Mouse (Mus musculus): ENCODE data around the gene S100a1. TPM values are rescaled to one million over a fixed set of nuclear protein-coding genes. Genes with fewer than 3 reads are reported as not detected.

Gene S100a1
- total RNA-seq, 1 experiment from 2014 or later = 108 TPM

- DNase-seq = peak; percentile 47
Measured at GRCm38 (mm10) chr3:90465081-90465685, 49.0 kb downstream of the S100a1 start.

- DNase-seq = peak; percentile 67
Measured at GRCm38 (mm10) chr3:90464552-90465080, 49.6 kb downstream of the S100a1 start.

DNA sequence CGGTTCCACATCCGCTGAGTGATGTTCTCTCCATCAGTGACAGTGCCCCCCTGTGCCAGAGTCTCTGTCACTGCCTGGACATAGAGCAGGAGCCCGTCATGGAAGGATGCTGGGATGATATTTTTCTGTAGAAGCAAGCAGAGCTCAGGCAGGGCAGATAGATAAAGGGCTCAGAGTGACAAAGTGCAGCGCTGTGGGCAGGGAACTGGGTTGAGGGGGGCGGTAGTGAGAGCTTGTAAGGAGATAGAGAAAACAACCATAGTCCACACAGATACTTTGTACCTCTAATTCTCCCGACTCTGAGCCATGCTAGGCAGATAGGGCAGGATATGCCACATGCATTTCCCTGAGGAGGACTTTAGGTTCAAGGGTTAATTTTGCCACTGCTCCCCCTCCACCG lies 51.6 kb downstream of the S100a1 start:
- DNase-seq = no peak

- DNase-seq = no peak
Measured at GRCm38 (mm10) chr3:90461935-90462334, 52.3 kb downstream of the S100a1 start.

Other genes starting within 250 kb of the S100a1 start
- 9.0 and 10.7 TPM in 2 replicates for gene Dennd4b, start 249.2 kb downstream of the S100a1 start, total RNA-seq (2021)
- 76.8 and 78.1 TPM in 2 replicates for gene Gatad2b, start 221.2 kb downstream of the S100a1 start, total RNA-seq (2021)
- 130 and 146 TPM in 2 replicates for gene Slc27a3, start 124.5 kb downstream of the S100a1 start, total RNA-seq (2021)
- gene Ints3, start 80.8 kb downstream of the S100a1 start, total RNA-seq (2021) = 91.2 and 92.3 TPM in 2 replicates
- 224 and 269 TPM in 2 replicates for gene Npr1, start 48.5 kb downstream of the S100a1 start, total RNA-seq (2021)
- 65.6 and 65.7 TPM in 2 replicates for gene Ilf2, start 38.3 kb downstream of the S100a1 start, total RNA-seq (2021)
- 67.2 and 74.0 TPM in 2 replicates for gene Snapin, start 23.4 kb downstream of the S100a1 start, total RNA-seq (2021)
- gene Chtop, start 4.9 kb downstream of the S100a1 start, total RNA-seq (2021) = 115 and 124 TPM in 2 replicates
- gene S100a13, start within 50 bp of the S100a1 start, total RNA-seq (2021) = 28.8 and 41.1 TPM in 2 replicates
- 0.52 and 0.95 TPM in 2 replicates for gene S100a14, start 12.5 kb upstream of the S100a1 start, total RNA-seq (2021)
- 48.4 and 52.1 TPM in 2 replicates for gene S100a16, start 22.9 kb upstream of the S100a1 start, total RNA-seq (2021)
- gene S100a3, start 46.2 kb upstream of the S100a1 start, total RNA-seq (2021) = not detected in 2 replicates
- not detected in 2 replicates for gene S100a2, start 75.9 kb upstream of the S100a1 start, total RNA-seq (2021)
- not detected in 2 replicates for gene Gm42674, start 87.5 kb upstream of the S100a1 start, total RNA-seq (2021)
- gene S100a4, start 89.4 kb upstream of the S100a1 start, total RNA-seq (2021) = 7.3 and 11.2 TPM in 2 replicates
- not detected in 2 replicates for gene S100a5, start 94.1 kb upstream of the S100a1 start, total RNA-seq (2021)
- 14.2 and 31.3 TPM in 2 replicates for gene S100a6, start 98.5 kb upstream of the S100a1 start, total RNA-seq (2021)
- gene S100a7a, start 139.6 kb upstream of the S100a1 start, total RNA-seq (2021) = 0.33 TPM in 1 of 2 replicates, not detected in the other
- 0.76 TPM in 1 of 2 replicates, not detected in the other for gene S100a8, start 154.6 kb upstream of the S100a1 start, total RNA-seq (2021)
- 0.91 TPM in 1 of 2 replicates, not detected in the other for gene S100a9, start 181.3 kb upstream of the S100a1 start, total RNA-seq (2021)
- not detected in 2 replicates for gene Pglyrp4, start 212.5 kb upstream of the S100a1 start, total RNA-seq (2021)